Mouse (Mus musculus) MEL (cell line): ENCODE data around the gene Alkbh7.

Experiments
- CHD2 ChIP-seq: IDR thresholded peaks from 2 replicates; pipeline ENCODE4 v1.6.1; 2011; ENCODE audit warnings: low read length, improper control_type of control experiment
- CTCF ChIP-seq, 3 experiments: IDR thresholded peaks in 2 of 3; conservative IDR thresholded peaks in 1 of 3; 2 replicates each; pipeline ENCODE4 v1.5.1; 2011 to 2012; ENCODE audit warnings: low read length in 3 of 3, low read depth in 2 of 3, mild to moderate bottlenecking in 2 of 3, improper control_type of control experiment in 1 of 3, inconsistent platforms in 1 of 3, mixed read lengths in 1 of 3, moderate library complexity in 1 of 3; ENCODE audit not compliant: control insufficient read depth in 1 of 3, insufficient read depth in 1 of 3, poor library complexity in 1 of 3, severe bottlenecking in 1 of 3
- EP300 ChIP-seq, 2 experiments: IDR thresholded peaks; 2 replicates each; pipeline ENCODE4 v1.6.1; 2011; ENCODE audit warnings: improper control_type of control experiment in 2 of 2, low read length in 2 of 2, low read depth in 1 of 2, mild to moderate bottlenecking in 1 of 2
- JUND ChIP-seq: IDR thresholded peaks from 2 replicates; pipeline ENCODE4 v1.6.1; 2011; ENCODE audit warnings: low read depth, mild to moderate bottlenecking, improper control_type of control experiment, low read length
- MAX ChIP-seq: IDR thresholded peaks from 2 replicates; pipeline ENCODE4 v1.6.1; 2011; ENCODE audit warnings: low read length, improper control_type of control experiment
- POLR2A ChIP-seq, 2 experiments: IDR thresholded peaks; 2 replicates each; pipeline ENCODE4 v1.6.1; 2011 to 2012; ENCODE audit warnings: low read length in 2 of 2, mild to moderate bottlenecking in 2 of 2, control low read depth in 1 of 2, improper control_type of control experiment in 1 of 2, low read depth in 1 of 2, moderate library complexity in 1 of 2; ENCODE audit not compliant: control insufficient read depth in 1 of 2, insufficient read depth in 1 of 2, poor library complexity in 1 of 2
- POLR2AphosphoS2 ChIP-seq: IDR thresholded peaks from 2 replicates; pipeline ENCODE4 v1.6.1; 2011; ENCODE audit warnings: low read length, improper control_type of control experiment
- TAL1 ChIP-seq: IDR thresholded peaks from 2 replicates; pipeline ENCODE4 v1.6.1; 2012; ENCODE audit warnings: mild to moderate bottlenecking, inconsistent platforms, low read length, moderate library complexity, mixed read lengths
- TCF12 ChIP-seq: IDR thresholded peaks from 2 replicates; pipeline ENCODE4 v1.6.1; 2014; ENCODE audit warnings: low read depth, mild to moderate bottlenecking, inconsistent platforms, low read length, improper control_type of control experiment, moderate library complexity
- USF1 ChIP-seq: IDR thresholded peaks from 2 replicates; pipeline ENCODE4 v1.6.1; 2014; ENCODE audit warnings: low read depth, mild to moderate bottlenecking, inconsistent platforms, low read length, improper control_type of control experiment, moderate library complexity
- USF2 ChIP-seq, 2 experiments: IDR thresholded peaks; 2 replicates each; pipeline ENCODE4 v1.6.1; 2011 to 2012; ENCODE audit warnings: improper control_type of control experiment in 2 of 2, low read length in 2 of 2, borderline replicate concordance in 1 of 2, inconsistent platforms in 1 of 2, low read depth in 1 of 2, mild to moderate bottlenecking in 1 of 2; ENCODE audit not compliant: insufficient read depth in 1 of 2
- ZMIZ1 ChIP-seq: IDR thresholded peaks from 2 replicates; pipeline ENCODE4 v1.6.1; 2012; ENCODE audit warnings: low read depth, mild to moderate bottlenecking, inconsistent platforms, low read length, improper control_type of control experiment, moderate library complexity
- ZNF384 ChIP-seq: IDR thresholded peaks from 2 replicates; pipeline ENCODE4 v1.6.1; 2012; ENCODE audit warnings: low read depth, mild to moderate bottlenecking, inconsistent platforms, low read length, improper control_type of control experiment

- TF ChIP-seq USF1 (no peak), CTCF (IDR thresholded peaks at IDR 0.05 in 2 of 3, conservative IDR thresholded peaks at IDR 0.05 in 1 of 3; ENCODE audit: control insufficient read depth in 1 of 3, insufficient read depth in 1 of 3, low read depth in 2 of 3, low read length in 3 of 3, poor library complexity in 1 of 3, severe bottlenecking in 1 of 3) (peak; percentile 7 to 31 (median 30); a peak in 4 of 6 replicates), TCF12 (no peak), CHD2 (no peak), TAL1 (no peak), POLR2A (IDR thresholded peaks at IDR 0.05; ENCODE audit: control insufficient read depth in 1 of 2, insufficient read depth in 1 of 2, low read depth in 1 of 2, low read length in 2 of 2, poor library complexity in 1 of 2) (no peak), ZNF384 (no peak), ZMIZ1 (no peak), POLR2AphosphoS2 (no peak), USF2 (IDR thresholded peaks at IDR 0.05; ENCODE audit: borderline replicate concordance in 1 of 2, insufficient read depth in 1 of 2, low read depth in 1 of 2, low read length in 2 of 2) (no peak), MAX (no peak), JUND (no peak), EP300 (IDR thresholded peaks at IDR 0.05; ENCODE audit: low read depth in 1 of 2, low read length in 2 of 2) (no peak)
These were observed 8.7 kb upstream of the Alkbh7 start for GRCm38 (mm10) chr17:56988441-56988840.
